Mouse (Mus musculus): ENCODE measurements at regions not wholly inside any gene's neighbourhood (a gene's known extent, or its start where the extent isn't known, plus 50 kb on each side); places are given as distances from the start of the nearest gene placed in this dataset.

DNA sequence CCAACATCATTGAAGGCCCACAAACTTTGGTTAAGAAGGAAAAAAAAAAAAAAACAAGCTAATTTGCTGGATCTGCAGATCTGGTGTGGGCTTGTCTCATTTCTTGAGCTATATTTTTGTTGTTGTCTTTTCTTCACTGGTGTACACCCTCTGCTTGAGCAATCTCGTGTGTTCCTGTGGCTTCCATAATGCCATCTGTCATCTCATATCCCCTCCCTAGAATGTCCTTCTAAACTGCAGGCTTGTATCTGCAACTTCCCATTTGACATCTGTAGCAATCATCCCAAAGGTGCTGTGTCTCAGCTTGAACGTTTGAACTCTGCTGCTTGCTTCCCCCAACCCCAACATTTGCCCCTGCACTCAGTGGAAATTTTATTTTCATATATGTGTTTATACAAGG, 170.1 kb downstream of the Pfkfb3 start:
- no peak overlapping the region for H3K27ac ChIP-seq
- H3K4me3 ChIP-seq = no peak overlapping the region
- DNase-seq (ENCODE audit: low spot score in 2 of 2) = no peak
- TF ChIP-seq CTCF (conservative IDR thresholded peaks at IDR 0.05) = no peak

DNA sequence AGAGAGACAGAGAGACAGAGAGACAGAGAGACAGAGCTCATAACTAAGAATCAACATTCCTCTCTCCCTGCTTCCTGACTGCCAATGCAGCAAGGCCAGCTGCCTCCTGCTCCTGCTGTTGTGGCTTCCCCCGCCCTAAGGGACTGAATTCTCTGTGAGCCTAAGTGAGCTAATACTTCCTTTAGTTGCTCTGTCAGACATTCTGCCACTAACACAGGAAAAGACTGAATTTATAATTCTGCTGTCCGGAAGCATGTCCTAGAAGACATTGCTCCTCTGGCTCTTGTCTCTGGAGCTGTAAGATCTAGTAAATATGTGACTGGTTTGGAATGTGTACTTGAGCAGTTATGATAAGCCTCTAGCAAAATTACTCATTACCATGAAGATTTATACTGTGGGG, 176.7 kb downstream of the Pfkfb3 start:
- no peak for DNase-seq (ENCODE audit: low spot score in 2 of 2)

GRCm38 (mm10) chr2:11375726-11376454, 178.0 kb downstream of the Pfkfb3 start:
- TF ChIP-seq CTCF (conservative IDR thresholded peaks at IDR 0.05) = no peak
- Histone ChIP-seq H3K4me3 (no peak overlapping the region), H3K27ac (no peak overlapping the region)
- no peak for DNase-seq (ENCODE audit: low spot score in 2 of 2)

More for the DNA sequence above, 176.7 kb downstream of the Pfkfb3 start:
- TF ChIP-seq CTCF (conservative IDR thresholded peaks at IDR 0.05) = no peak
- H3K27ac ChIP-seq = no peak overlapping the region
- H3K4me3 ChIP-seq = no peak overlapping the region

DNA sequence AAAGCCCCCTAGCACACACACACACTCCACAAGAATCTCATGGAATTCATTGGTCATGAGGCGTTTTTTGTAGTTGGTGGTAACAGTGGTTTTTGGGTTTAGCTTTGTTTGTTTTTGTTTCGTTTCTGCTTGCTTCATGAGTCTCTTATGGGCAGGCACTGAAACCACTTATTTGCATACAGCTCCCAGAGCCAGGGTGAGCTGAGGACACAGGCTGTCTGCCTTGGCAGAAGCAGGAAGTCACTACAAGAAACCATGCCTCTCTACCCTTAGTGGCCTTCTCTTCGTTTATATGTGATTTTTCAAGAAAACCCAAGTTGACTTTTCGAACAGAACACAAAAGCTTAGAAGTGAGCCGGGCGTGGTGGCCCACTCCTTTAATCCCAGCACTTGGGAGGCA, 178.8 kb downstream of the Pfkfb3 start:
- no peak for DNase-seq (ENCODE audit: low spot score in 2 of 2)
- H3K27ac ChIP-seq = no peak overlapping the region
- no peak for TF ChIP-seq CTCF (conservative IDR thresholded peaks at IDR 0.05)
- no peak overlapping the region for H3K4me3 ChIP-seq

- TF ChIP-seq CTCF (conservative IDR thresholded peaks at IDR 0.05) = no peak
- Histone ChIP-seq H3K27ac (no peak overlapping the region), H3K4me3 (no peak overlapping the region)
- no peak for DNase-seq (ENCODE audit: low spot score in 2 of 2)
These were observed 183.6 kb downstream of the Pfkfb3 start for GRCm38 (mm10) chr2:11370273-11370672.

DNA sequence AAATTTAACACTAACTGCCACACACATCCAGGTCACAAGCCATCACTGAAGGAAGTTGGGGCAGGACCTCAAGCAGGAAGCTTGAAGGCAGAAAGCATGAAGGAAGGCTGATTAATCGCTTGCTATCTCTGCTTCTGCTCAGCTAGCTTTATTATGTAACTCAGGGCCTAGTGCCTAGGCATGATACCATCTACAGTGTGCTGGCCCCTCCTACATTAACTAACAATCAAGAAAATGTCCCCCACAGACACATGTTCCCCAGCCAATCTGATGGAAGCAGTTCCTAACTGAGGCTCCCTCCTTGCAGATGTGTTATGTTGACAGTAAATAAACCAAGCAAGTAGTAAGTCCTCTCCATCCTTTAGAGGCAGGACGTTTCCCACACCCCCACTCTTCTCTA, 186.6 kb downstream of the Pfkfb3 start:
- Histone ChIP-seq H3K4me3 (no peak overlapping the region), H3K27ac (no peak overlapping the region)
- no peak for TF ChIP-seq CTCF (conservative IDR thresholded peaks at IDR 0.05)
- DNase-seq (ENCODE audit: low spot score in 2 of 2) = no peak

GRCm38 (mm10) chr2:11365815-11366214, 188.1 kb downstream of the Pfkfb3 start:
- no peak overlapping the region for H3K27ac ChIP-seq
- no peak for TF ChIP-seq CTCF (conservative IDR thresholded peaks at IDR 0.05)
- no peak for DNase-seq (ENCODE audit: low spot score in 2 of 2)
- H3K4me3 ChIP-seq = no peak overlapping the region

- no peak for TF ChIP-seq CTCF (conservative IDR thresholded peaks at IDR 0.05)
- H3K27ac ChIP-seq = no peak overlapping the region
- no peak overlapping the region for H3K4me3 ChIP-seq
- no peak for DNase-seq (ENCODE audit: low spot score in 2 of 2)
These were observed 188.5 kb downstream of the Pfkfb3 start for GRCm38 (mm10) chr2:11365371-11365770.

GRCm38 (mm10) chr2:11364111-11364510, 189.8 kb downstream of the Pfkfb3 start:
- Histone ChIP-seq H3K27ac (no peak overlapping the region), H3K4me3 (no peak overlapping the region)
- no peak for TF ChIP-seq CTCF (conservative IDR thresholded peaks at IDR 0.05)
- no peak for DNase-seq (ENCODE audit: low spot score in 2 of 2)

GRCm38 (mm10) chr2:11363061-11363464, 190.8 kb downstream of the Pfkfb3 start:
- TF ChIP-seq CTCF (conservative IDR thresholded peaks at IDR 0.05) = no peak
- H3K4me3 ChIP-seq = no peak overlapping the region
- no peak for DNase-seq (ENCODE audit: low spot score in 2 of 2)
- H3K27ac ChIP-seq = no peak overlapping the region

DNA sequence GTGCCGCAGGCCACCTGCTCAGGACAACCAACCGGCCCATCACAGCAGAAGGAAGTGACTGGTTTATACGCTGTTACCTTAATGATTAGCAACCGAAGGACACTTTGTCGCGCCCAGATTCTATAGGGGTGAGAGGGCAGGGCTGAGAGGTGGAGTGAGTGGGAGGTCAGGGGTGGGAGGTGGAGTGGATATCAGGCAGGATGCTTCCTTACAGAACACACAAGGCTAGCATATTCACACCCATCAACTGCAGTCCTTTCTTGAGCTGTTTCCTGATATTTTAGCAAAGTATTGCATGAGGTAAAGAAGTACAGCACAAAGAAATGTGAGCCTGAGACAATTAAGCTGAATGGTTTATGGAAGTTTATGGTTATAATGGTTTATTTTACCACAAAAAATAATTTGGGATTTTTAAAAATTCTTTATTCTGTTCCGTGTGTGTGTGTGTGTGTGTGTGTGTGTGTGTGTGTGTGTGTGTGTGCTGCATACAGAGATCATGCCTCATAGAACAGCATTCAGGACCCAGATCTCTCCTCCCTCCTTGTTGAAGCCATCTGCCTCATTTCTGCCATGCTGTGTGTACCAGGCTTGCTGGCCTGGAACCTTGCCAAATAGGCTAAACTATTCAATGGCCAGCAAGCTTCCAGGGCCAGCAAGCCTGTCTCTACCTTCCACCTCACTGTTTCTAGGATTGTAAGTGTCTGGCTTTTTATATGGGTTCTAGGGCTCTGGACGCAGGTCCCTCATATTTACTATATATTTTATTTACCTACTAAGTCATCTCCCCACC, 190.5 kb downstream of the Prkcq start:
- no peak for TF ChIP-seq CTCF (conservative IDR thresholded peaks at IDR 0.05)
- no peak overlapping the region for H3K27ac ChIP-seq
- H3K4me3 ChIP-seq = no peak overlapping the region
- DNase-seq (ENCODE audit: low spot score in 2 of 2) = peak in 1 of 2 experiments; percentile 13

GRCm38 (mm10) chr2:11359280-11359679, 187.4 kb downstream of the Prkcq start:
- no peak for DNase-seq (ENCODE audit: low spot score in 2 of 2)
- Histone ChIP-seq H3K4me3 (no peak overlapping the region), H3K27ac (no peak overlapping the region)
- no peak for TF ChIP-seq CTCF (conservative IDR thresholded peaks at IDR 0.05)

- no peak overlapping the region for H3K4me3 ChIP-seq
- no peak for DNase-seq (ENCODE audit: low spot score in 2 of 2)
- no peak overlapping the region for H3K27ac ChIP-seq
- TF ChIP-seq CTCF (conservative IDR thresholded peaks at IDR 0.05) = no peak
These were observed 184.8 kb downstream of the Prkcq start for GRCm38 (mm10) chr2:11356714-11357113.

DNA sequence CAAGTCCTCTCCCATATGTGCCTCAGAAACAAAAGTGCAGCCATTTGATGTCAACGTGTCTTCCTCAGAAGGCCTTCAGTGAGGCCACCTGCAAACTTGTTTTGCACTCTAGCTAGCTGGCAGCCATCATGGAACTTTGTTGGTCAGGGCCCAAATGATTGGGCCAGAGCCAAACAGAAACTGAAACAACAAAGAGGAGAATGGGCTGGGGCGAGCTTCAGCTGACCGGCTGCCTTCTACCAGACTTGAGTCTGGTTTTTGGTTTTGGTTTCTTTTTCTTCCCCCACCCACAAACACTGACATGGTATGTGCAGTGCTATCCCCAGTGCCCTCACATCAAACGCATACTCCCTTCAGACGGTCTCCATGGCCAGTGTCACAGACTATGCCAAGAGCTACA, 183.7 kb downstream of the Prkcq start:
- no peak for TF ChIP-seq CTCF (conservative IDR thresholded peaks at IDR 0.05)
- no peak for DNase-seq (ENCODE audit: low spot score in 2 of 2)
- Histone ChIP-seq H3K4me3 (no peak overlapping the region), H3K27ac (no peak overlapping the region)

All from layer of hippocampus, adult 2 months (tissue).